Mouse (Mus musculus) layer of hippocampus, adult 2 months (tissue): ENCODE results near the gene Kcnk2. TPM values are rescaled to one million over a fixed set of nuclear protein-coding genes. Genes with fewer than 3 reads are reported as not detected.

Source experiments
- DNase-seq, 2 experiments: peaks; one replicate each; pipeline ENCODE4 v3.0.0; 2022; ENCODE audit warnings: low spot score in 2 of 2
- H3K27ac ChIP-seq: fragments of 200-600 bp; 2 replicates; pipeline ENCODE4 v1.8.1; 2022
- H3K4me3 ChIP-seq: fragments of 200-600 bp; 2 replicates; pipeline ENCODE4 v1.8.1; 2022; ENCODE audit warnings: mild to moderate bottlenecking
- CTCF ChIP-seq: fragments of 200-600 bp; conservative IDR thresholded peaks from 2 replicates; pipeline ENCODE4 v1.8.1; 2022; ENCODE audit warnings: antibody characterized with exemption, mild to moderate bottlenecking, moderate library complexity
- total RNA-seq, 2 experiments: library from RNA; stranded (reverse); gene quantifications; 2 replicates each; pipeline ENCODE4 v1.2.3; 2021

The Kcnk2 gene
- total RNA-seq, 2 experiments from 2014 or later = 47.9 to 48.4 TPM

- DNase-seq = no peak
- Histone ChIP-seq H3K4me3 (no peak overlapping the region), H3K27ac (no peak overlapping the region)
- no peak for TF ChIP-seq CTCF
Observed at GRCm38 (mm10) chr1:189386141-189386540, 15.9 kb downstream of the Kcnk2 start.

- no peak for TF ChIP-seq CTCF
- no peak for DNase-seq
- Histone ChIP-seq H3K27ac (no peak overlapping the region), H3K4me3 (no peak overlapping the region)
Observed at GRCm38 (mm10) chr1:189367722-189368121, 34.4 kb downstream of the Kcnk2 start.

- no peak for TF ChIP-seq CTCF
- Histone ChIP-seq H3K27ac (no peak overlapping the region), H3K4me3 (no peak overlapping the region)
- no peak for DNase-seq
Observed at GRCm38 (mm10) chr1:189364188-189364587, 37.9 kb downstream of the Kcnk2 start.

DNA sequence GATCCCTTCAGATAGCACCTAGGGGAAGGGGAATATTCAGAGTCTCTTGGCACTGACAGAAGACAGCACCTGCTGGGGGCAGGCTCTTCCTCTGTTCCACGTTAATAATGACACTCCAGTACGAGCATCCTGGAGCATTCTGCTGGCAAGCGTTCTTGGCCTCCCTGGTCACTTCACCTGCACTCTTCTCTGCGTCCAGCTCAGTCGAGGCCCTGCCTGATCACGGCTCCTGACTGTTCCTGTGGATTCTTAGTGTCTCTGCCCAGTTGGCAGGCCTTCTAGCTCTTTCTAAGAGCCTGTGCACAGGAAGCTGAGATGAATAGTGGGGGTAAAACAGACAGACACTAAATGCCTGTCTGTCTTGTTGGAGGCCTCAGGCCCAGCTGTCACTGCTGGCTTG is 39.5 kb downstream of the Kcnk2 start:
- no peak for DNase-seq
- TF ChIP-seq CTCF = no peak
- Histone ChIP-seq H3K27ac (no peak overlapping the region), H3K4me3 (no peak overlapping the region)

- Histone ChIP-seq H3K27ac (no peak overlapping the region), H3K4me3 (no peak overlapping the region)
- no peak for TF ChIP-seq CTCF
- DNase-seq = no peak
Observed at GRCm38 (mm10) chr1:189359699-189360098, 42.4 kb downstream of the Kcnk2 start.

GRCm38 (mm10) chr1:189353887-189354286 is 48.2 kb downstream of the Kcnk2 start:
- no peak for TF ChIP-seq CTCF
- H3K27ac ChIP-seq = no peak overlapping the region
- H3K4me3 ChIP-seq = no peak overlapping the region
- no peak for DNase-seq

- no peak overlapping the region for H3K4me3 ChIP-seq
- DNase-seq = no peak
- H3K27ac ChIP-seq = no peak overlapping the region
- no peak for TF ChIP-seq CTCF
Observed at GRCm38 (mm10) chr1:189351804-189352203, 50.3 kb downstream of the Kcnk2 start.

GRCm38 (mm10) chr1:189349205-189349604 is 52.9 kb downstream of the Kcnk2 start:
- no peak for DNase-seq
- peak; percentile 60 for TF ChIP-seq CTCF
- H3K4me3 ChIP-seq = no peak overlapping the region
- no peak overlapping the region for H3K27ac ChIP-seq

DNA sequence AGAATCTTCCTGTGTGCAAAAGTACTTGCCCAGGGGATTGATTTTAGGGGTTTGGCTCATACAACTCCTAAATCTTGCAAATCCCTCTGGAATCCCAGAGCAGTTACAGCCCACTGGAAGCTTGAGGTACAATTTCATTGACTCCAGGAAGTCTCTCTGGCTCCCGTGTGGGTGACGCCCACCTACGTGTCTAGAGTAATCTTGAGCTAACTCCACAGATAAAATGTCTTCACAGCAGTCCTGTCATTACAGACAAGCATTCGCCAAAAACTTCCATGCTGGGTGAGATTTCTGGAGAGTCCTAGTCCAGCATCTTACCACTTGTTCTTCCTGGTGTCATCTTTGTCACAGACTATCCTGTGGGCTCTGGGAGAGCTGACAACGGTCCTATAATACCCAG is 56.9 kb downstream of the Kcnk2 start:
- Histone ChIP-seq H3K4me3 (no peak overlapping the region), H3K27ac (no peak overlapping the region)
- DNase-seq = no peak
- TF ChIP-seq CTCF = no peak

- Histone ChIP-seq H3K27ac (peak overlapping the region; percentile 89), H3K4me3 (peak overlapping the region; percentile 75)
- TF ChIP-seq CTCF = no peak
- DNase-seq = peak; percentile 27 to 53
Observed at GRCm38 (mm10) chr1:189343301-189344251, 58.5 kb downstream of the Kcnk2 start.

GRCm38 (mm10) chr1:189342416-189343104 is 59.5 kb downstream of the Kcnk2 start:
- DNase-seq = peak in 1 of 2 experiments; percentile 25
- TF ChIP-seq CTCF = no peak
- Histone ChIP-seq H3K4me3 (peak overlapping the region; percentile 75), H3K27ac (peak overlapping the region; percentile 89)

DNA sequence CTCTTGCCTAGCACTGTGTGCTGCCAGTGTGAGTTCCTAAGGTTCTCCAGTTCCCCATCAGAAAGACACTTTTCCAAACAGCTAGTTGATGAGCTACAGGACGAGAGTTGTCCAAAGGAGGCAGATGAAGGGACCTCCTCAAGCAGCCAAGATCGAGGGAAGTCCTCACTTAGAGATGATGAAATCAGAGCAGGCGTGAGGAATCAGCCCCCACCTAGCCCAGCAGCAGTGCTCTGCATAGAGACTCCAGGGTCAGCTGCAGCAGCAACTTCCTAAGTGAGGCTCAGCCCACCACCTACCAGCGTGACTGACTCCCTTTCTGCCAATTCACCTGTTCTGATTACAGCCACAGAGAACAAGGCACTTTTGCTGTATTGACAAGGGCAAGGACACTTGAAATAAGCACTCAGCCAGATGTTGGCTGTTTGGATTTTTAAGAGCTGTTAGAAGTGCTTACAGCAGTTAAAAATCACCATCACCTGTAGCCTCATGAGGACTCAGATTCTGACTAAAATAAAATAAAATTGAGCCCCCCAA is 60.6 kb downstream of the Kcnk2 start:
- no peak for DNase-seq
- H3K4me3 ChIP-seq = peak overlapping the region; percentile 9; the same call in 1 of the 2 replicates
- TF ChIP-seq CTCF = no peak
- H3K27ac ChIP-seq = no peak overlapping the region

DNA sequence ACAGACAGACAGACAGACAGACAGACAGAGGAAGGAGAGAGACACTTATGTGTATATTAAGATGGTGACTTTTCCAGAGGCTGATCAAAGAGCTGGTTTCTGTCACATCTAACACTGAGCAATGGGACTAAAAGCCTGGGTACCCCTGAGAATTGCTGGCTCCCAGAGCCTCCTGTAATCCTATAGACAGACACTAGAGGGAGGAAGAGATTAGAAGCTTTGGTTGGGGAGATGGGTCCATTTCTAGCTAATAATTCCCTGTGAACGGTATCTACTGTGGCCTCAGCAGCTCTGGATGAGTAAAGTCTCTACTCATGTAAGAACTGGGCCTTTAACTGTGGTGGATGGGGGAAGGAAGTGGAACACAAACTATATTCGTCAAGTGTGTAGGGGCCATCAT is 86.2 kb downstream of the Kcnk2 start:
- TF ChIP-seq CTCF = peak; percentile 71
- no peak for DNase-seq
- H3K4me3 ChIP-seq = no peak overlapping the region
- no peak overlapping the region for H3K27ac ChIP-seq
